Mouse (Mus musculus): Measurements from ENCODE around the gene Asic2.

DNA sequence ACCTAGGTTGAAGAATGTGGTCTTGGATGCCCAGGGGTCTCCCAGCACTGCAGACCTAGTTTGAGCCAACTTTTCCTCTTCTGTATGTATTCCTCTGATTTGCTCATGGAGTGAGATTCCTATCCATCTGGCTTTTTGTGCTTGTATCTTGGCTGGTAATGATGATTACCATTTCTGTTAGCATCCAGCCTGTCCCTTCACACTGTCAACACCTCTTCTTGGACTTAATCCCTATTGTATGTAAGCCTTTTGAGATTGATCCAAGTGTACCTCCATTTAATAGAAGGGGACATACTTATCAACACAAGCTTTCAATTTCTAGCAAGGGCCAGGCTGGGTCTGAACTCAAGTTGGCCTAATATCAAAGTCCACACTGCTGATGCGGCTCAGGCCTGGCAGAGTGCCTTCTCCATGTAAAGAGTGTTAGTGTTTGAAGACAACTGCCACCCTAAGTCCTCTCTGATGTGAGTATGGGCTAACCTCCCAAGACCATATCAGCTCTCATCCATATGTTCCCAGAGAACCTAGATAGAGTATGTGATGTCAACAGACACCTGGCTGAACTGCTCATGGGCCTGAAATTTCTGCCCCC lies 479.0 kb downstream of the Asic2 start:
- no peak for TF ChIP-seq CTCF (conservative IDR thresholded peaks at IDR 0.05; ENCODE audit: low read length)
- no peak for TF ChIP-seq POU5F1 (IDR thresholded peaks at IDR 0.05; ENCODE audit: borderline replicate concordance, low read length)
- TF ChIP-seq NANOG (IDR thresholded peaks at IDR 0.05; ENCODE audit: borderline replicate concordance, low read length) = no peak

All from E14TG2a.4 (cell line).